Mouse (Mus musculus): ENCODE results near the gene Dnm2. TPM values are rescaled to one million over a fixed set of nuclear protein-coding genes. Genes with fewer than 3 reads are reported as not detected.
A peak's percentile ranks its signal among the peaks of the same experiment; 100 is the strongest.
"Not testable (repeated sequence)": the region's sequence is repeated elsewhere in the genome, so short reads cannot be mapped to it uniquely, and the experiment has no call there.

Dnm2 gene
- total RNA-seq, 2 experiments from 2014 or later: 58.1 to 65.1 TPM

DNA sequence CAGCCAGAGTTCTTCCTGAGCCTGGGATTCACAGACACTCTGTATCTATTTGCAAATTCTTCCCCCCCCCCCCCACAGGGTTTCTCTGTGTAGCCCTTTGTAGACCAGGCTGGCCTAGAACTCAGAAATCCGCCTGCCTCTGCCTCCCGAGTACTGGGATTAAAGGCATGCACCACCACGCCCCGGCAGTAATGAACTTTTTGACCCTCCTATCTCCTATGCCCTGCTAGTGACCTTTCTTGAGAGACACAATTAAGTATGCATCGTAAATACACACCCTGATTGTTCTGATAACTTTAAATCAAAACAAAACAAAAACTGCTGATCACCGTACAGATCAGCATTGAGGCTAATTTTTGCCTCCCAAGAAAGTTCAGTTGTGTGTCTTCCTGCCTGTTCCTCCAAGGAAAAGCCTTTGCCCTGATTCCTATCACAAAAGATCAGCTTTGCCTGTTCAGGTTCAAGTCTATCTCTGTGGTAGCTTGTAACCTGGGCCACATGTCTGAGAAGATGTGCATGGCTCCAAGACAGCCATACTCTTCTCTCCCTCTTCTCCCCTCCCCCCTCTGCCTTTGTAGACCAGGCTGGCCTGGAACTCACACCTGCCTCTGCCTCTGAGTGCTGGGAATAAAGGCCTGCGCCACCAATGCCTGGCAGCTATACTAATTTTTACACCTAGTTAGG, 31.7 kb downstream of the Dnm2 start:
- no peak for DNase-seq

DNA sequence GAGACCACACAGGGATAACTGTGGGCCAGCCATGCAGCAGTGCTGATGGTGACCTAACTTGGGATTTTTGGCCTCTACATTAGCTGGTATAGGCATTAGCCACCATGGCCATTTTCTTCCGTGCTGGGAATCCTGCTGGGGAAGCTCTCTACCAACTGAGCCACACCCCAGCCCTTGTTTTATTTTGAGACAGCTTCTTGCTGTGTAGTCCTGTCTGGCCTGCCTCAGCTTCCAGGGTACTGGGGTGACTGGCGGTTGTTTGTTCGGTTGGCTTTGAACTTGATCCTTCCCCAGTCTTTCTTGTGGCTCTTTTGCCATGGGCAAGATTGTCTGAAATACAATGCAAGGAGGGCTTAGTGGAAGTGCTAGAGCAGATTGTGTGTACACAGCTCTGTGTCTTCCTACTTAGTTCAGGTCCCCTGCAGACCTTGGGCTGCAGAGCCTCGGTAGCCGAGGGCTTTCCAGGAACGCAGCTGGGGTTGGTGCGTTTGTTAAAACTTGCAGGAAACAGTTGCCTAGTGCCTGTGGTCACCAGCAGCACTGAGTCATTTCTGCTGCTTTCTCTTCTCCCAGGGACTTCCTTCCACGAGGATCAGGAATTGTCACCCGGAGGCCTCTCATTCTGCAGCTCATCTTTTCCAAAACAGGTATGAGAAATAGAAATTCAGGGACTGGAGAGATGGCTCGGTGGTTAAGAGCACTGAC, 32.4 kb downstream of the Dnm2 start:
- no peak for DNase-seq

DNA sequence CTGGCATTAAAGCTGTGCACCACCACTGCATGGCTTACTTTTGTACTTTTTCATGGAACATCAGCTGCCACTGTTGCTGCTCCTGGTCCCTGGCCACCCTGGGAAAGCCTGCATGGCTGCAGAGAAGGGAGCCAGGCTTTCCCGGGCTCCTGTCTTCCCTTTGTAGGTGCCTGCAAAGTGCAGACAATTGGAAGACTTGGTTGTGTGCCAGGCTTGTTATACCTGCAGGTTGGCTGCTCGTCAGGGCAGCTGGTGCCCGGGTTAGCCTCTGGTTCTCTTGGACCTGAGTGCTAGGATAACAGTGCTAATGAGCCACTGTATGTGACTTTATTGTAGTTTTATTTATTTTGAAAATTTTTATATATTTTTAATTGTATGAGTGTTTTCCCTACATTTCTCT, 34.1 kb downstream of the Dnm2 start:
- DNase-seq: no peak

DNA sequence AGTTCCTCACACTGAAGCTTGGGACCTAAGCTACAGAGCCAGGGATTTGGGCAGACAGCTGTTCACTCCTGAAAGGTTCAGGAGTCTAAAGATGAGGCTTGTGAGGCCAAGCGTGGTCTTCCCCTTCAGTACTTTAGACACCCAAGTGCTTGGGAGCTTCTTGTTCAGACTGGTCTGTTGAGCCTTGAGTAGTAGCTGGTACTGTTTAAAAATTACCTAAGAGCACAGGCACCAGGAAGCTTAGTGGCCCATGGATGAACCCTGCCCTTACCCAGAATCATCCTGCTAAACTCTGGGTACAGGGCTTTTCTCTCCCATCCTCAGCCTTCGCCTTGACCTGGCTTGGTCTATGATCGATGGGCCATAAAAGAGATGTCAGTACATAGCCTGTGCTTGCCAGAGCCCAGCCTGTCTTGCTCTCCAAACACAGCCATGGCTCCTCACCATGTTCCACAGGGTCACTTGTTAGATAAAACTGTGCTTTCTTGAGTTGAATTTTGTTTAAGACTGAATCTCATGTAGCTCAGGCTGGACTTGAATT, 35.8 kb downstream of the Dnm2 start:
- DNase-seq: no peak

DNA sequence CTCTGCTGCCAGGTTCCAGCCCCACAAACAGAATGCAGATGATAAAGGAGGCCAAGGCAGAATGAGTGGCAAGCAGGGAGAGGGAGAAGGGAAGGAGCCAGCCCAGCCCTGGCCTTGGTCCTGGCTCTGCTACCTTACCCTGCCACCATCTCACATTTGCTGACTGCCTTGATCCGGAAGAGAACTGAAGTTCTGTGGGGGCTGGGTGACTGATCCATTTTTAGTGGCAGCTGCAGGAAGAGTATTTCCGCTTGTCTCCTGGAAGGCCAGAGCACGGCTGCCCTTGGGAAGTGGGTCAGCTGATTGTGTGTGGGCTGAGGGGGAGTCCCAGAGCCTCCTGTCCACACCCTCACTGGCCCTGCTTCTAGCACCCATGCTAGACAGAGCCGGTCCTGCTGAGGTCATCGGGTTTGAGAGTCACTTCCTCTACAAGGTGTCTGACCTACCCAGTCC, 38.5 kb downstream of the Dnm2 start:
- DNase-seq: peak; percentile 79 to 92

DNA sequence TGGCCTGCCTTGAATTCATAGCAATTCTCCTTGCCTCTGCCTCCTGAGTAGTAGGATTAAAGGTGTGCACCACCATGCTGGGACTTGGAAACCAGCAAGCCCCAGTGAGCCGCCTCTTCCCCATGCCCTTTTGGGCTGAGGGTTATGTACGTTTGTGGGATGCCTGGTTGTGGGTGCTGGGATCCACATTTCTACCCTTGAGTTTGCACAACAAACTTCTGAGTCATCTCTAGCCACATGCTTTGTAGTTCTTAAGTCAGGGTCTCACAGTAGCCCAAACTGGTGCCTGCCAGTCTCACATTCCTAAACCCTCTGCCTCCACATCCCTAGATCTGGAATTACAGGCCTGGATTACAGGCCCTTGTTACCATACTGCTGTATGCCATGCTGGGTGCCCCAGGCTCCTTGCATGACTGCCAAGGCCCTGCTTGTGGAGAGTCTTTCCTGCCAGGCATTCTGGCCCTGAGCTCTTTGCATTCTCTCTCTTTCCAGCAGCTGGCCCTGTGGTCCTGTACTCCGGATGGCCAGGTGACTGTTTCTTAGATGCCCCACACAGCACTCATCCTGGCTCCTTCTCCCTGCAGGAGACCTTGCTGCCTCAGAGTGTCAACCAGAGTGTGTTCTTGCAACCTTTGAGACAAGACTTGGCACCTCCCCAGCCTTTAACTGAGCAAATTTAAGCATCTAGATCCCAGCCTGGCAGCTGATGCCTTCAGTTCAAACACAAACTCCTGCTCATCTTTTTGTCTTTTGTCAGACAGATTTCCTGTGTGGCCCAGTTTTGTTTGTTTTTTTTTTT, 39.3 kb downstream of the Dnm2 start:
- no peak for DNase-seq

DNA sequence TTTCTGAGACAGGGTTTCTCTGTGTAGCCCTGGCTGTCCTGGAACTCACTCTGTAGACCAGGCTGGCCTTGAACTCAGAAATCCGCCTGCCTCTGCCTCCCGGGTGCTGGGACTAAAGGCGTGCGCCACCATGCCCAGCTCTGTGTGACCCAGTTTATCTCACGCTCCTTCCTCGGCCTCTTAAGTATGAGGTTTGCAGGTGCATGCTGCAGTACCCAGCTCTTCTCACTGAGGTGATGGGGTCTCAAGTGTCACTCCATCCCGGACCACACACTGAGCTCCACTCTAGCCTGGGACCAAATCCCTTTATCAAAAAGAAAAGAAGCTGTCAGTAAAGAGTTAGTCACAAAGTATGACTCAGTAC, 39.8 kb downstream of the Dnm2 start:
- not testable (repeated sequence) for DNase-seq

DNA sequence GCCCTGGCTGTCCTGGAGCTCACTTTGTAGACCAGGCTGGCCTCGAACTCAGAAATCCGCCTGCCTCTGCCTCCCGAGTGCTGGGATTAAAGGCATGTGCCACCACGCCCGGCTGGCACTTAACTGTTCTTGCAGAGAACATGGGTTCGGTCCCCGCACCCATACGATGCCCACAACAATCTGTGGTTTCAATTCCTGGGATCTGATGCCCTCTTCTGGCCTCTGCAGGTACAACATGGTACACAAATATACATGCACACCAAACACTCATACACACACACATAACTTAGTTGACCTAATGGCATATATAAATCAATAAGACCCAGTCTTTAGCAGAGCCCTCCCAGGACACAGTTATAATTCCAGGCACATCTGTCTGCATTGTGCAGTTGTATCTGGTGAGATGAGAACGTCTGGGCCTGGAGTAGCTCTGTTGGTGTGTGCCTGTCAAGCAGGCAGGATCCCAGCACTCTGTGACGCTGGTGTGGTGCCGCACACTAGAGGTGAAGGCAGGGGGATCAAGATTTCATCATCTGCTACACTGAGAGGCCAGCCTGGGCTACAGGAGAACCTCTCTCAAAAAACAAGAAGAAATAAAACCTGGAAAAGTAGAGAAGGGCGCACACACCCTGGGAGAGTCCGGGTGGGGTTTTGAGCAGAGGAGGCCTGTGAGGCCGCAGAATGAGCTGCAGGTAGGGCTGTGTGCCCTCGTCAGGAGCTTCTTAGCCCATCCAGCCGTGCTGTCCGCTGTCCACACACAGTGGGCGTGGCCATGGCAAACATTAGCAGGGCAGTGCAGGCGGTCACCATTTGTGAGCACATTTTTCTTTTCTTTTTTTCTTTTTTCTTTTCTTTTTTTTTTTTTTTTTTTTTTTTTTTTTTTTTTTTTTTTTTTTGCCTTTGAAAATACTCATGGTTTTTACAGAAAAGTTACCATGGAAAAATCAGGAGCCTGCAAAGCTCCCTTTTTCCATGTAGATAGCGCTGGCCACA, 44.6 kb downstream of the Dnm2 start:
- DNase-seq: peak; percentile 52 to 80

DNA sequence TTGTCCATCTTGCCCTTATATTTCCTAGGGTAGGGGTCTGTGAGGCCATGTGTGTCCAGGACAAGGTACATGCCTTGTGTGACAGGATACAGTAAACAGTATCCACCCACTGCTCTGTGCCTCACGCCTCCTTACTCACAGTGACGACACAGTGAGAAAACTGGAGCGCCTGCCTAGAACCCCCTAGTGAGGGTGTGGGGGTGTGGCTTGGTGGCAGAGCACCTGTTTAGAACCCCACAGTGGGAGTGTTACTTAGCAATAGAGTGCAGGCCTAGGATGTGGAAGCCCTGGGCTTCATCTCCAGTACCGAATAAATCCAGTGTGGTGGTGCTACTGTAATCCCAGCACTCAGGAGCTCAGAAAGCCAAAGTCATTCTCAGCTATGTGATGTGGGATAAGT, 48.2 kb downstream of the Dnm2 start:
- no peak for DNase-seq

DNA sequence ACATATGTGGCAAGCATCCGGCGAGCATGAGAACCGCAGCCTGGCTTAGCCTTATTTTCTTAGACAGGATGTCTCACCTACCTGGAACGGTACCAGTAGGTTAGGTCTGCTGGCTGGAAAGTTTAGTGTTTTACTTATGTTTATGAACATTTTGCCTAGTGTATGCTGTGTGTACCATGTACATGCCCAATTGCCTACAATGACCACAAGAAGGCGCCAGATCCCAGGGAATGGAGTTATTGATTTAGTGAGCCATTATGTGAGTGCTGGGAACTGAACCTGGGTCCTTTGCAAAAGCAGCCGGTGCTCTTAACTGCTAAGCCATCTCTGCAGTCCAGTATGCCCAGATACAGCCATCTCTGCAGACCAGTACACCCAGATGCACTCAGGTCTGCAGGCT, 53.0 kb downstream of the Dnm2 start:
- no peak for DNase-seq

DNA sequence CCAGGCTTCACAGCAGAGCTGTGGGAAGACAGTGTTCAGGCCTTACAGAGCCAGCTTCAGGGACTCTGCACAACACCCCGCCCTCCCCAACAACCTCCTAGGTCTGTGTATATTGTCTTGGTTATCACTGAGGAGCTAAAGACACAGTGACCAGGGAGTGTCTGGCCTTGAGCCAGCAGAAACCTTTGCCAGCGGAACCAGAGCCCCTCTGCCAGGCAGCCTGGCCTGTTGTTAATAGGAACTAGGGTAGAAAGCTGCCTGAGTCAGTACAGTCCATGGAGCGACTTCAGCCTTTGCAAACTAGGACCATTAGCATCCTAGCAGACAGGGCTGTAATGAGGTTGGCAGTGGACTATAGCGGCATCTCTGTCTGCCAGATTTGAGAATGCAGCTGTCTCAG, 59.4 kb downstream of the Dnm2 start:
- no peak for DNase-seq

DNA sequence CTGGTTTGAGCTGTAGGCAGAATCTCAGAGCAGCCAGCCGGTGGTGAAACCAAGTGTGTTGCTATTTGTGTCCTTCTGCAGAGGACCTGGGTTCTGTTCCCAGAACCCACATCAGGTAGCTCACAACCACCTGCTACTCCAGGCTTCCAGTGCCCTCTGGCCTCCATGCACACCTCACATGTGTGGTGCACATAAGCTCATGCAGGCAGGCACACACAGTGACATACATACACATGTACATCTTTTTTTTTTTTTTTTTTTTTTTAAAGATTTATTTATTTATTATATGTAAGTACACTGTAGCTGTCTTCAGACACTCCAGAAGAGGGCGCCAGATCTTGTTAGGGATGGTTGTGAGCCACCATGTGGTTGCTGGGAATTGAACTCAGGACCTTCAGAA, 63.5 kb downstream of the Dnm2 start:
- not testable (repeated sequence) for DNase-seq

DNA sequence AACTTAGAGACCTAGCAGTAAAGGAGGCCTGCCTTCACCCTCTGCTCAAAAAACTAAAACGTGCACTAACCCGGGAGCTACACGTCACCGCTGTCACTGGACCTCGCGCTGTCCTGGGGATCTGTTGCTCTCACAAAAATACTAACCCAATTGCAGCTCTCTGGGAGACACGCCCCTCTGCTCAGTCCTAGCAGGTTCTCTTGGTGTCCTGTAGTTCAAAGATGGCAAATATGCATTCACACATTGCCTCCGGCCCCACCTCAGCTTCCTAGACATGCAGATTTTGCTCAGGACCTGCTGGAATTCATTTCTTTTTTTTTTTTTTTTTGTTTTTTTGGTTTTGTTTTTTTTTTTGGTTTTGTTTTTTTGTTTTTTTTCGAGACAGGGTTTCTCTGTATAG, 66.0 kb downstream of the Dnm2 start:
- DNase-seq: no peak

DNA sequence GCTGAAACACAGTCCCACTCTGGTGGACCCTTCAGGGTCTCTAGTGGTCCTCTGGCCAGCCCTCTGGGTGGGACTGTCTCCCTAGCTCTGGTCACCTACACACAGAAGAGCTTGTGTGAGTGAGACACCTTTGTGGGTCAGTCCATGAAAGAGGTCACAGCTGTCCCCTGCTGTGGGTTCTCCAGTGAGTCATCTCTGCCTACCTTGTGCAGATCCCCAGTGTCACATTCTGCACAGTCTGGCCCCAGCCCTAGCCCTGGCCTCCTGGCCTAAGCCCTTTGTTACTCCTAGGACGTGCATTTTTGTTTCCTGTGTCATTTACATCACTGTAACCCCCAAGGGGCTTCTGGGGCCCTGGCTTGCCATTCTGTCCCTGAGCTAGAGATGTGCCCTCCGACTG, 69.2 kb downstream of the Dnm2 start:
- DNase-seq: no peak

DNA sequence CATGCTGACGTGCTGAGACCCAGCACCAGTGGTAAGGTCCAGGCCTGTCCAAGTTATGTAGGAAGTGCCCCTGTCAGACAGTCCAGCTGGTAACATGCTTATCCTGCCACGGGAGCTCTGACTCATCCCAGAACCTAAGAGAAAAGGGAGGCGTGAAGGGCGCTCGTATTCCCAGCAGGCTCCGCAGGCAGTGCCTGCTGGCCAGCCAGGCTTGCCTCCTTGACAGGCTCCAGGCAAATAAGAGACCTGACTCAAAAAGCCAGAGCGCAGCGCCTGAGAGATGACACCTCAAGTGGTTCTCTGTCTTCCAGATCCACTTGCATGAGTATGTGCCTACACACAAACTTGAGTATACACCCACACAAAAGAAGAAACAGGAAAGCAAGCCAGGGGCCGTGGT, 70.0 kb downstream of the Dnm2 start:
- DNase-seq: no peak

DNA sequence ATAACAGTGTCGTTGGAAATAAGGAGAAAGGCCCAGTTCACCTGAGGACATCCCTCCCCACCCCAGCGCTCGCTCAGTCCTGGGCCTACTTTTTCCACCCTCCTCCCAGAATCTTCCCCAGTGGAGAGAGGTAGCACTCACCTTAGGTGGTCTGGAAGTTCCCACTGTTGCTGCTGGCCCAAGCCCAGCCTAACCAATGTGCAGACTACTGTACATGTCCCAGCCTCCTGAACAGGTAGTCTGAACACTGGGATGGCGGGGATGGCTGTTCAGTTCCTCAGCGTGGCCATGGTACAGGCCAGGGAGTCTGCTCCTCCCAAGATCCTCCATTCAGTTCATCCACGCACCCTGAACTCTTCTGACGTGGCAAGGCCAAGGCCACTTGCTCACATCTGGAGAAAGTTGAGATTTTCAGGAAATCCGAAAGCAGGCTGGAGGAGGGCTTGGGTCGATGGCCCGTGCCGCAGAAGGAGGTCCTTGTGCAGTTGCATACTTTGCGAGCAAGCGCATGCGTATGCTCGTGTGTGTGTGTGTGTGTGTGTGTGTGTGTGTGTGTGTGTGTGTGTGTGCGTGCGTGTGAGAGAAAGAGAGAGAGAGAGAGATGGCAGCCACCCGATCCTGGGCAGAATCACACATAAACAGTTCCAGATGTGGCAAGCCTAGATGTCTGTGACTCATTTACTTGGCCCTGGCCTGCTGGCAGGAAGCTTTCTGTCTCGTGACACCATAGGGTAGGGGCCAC, 71.8 kb downstream of the Dnm2 start:
- peak; percentile 63 to 65 for DNase-seq

DNA sequence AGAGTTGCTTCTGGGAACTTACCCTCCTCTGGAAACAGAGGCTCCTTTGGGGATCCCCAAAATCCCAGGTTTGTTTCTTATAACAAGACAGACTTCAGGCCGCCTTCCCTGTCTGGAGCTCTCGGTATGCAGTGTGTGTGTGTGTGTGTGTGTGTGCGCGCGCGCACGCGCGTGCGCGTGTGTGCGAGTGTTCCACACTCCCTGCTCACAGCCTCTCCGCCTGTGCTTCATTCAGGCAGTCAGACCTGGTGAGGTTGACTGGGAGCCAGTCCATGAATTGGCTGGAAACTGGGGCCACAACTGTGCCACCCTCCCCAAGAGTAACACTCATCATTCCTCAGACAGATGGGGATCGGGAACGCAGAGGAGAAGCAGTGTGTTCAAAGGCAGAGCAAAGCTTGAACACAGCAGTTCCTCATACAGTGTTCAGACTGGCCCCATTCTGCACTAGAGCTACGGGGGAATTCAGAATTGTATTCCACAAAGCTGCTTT, 72.4 kb downstream of the Dnm2 start:
- DNase-seq: no peak

DNA sequence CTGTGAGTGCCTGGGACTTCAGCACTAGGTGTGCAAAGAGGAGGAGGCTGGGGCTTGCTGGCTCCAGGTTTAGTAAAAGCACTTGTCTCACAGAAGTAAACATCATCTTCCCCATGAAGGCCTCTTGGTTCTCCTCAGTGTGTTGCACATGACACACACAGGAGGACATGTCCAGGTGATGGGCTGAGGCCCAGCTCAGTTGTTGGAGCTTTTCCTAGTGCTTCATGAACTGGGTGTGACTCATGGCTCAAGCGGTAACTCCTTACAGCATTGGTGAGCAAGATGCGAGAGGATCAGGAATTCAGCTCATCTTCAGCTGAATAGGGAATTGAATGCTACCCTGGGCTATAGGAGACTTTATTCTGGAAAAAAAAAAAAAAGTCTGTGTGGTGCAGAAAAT, 73.0 kb downstream of the Dnm2 start:
- no peak for DNase-seq

DNA sequence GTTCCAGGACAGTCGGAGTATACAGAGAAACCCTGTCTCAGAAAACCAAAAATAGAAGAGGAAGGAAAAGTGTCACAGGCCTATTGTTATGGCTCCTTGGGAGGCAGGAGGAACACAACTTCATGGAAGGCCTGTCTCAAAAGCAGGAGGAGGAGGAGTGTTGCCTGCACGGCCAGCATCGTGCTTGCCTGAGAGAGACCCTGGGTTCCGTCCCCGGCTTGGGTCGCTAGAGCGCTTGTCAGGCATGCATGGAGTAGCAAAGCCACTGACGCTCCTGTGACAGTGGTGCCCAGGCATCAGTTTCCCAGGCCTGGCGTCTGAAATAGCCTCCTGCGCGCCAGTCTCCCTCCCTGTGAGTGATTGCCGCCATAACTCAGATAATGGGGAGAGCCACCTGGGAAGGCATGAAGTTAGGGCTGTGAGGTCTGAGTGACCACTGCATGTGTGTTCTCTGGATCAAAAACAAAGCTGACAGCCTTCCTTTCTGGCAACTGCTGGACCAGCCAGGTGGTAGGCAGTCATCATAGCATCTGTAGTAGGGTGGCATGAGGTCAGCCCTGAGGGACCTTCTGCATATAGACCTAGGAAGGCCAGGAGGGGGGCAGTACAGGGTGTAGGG, 73.7 kb downstream of the Dnm2 start:
- DNase-seq: no peak

DNA sequence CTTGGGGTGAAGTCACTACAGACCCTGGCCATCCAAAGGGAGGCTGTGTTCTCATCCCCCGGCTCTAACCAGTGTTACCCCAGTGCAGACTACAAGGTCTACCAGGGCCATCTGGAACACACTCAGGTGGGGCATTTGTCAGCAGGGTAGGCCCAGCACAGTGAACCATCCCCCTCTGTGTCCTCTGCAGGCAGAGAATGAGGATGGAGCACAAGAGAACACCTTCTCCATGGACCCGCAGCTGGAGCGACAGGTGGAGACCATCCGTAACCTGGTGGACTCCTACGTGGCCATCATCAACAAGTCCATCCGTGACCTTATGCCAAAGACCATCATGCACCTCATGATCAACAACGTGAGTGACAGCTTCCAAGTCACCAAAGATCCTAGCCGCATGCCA, 78.6 kb downstream of the Dnm2 start:
- no peak for DNase-seq
